Mouse (Mus musculus) myocyte (in vitro differentiated cells): ENCODE measurements around the gene Crip1. TPM values are rescaled to one million over a fixed set of nuclear protein-coding genes. Genes with fewer than 3 reads are reported as not detected.

Source experiments
- H3K27me3 ChIP-seq: one replicate; pipeline ENCODE4 v1.6.1; 2011; ENCODE audit not compliant: control insufficient read depth, insufficient read depth, insufficient read length
- H3K36me3 ChIP-seq: one replicate; pipeline ENCODE4 v1.6.1; 2011; ENCODE audit not compliant: control insufficient read depth, insufficient read depth
- H3K4me2 ChIP-seq: one replicate; pipeline ENCODE4 v1.6.1; 2011; ENCODE audit warnings: low read depth, control low read depth
- H3K4me3 ChIP-seq: one replicate; pipeline ENCODE4 v1.5.1; 2011; ENCODE audit warnings: mild to moderate bottlenecking, control low read depth, moderate library complexity
- H3K79me2 ChIP-seq: one replicate; pipeline ENCODE4 v1.6.1; 2011; ENCODE audit not compliant: control insufficient read depth, insufficient read depth
- H3ac ChIP-seq: one replicate; pipeline ENCODE4 v1.6.1; 2011; ENCODE audit not compliant: control insufficient read depth, insufficient read length
- CEBPB ChIP-seq: IDR thresholded peaks from 2 replicates; pipeline ENCODE4 v1.6.1; 2011; ENCODE audit warnings: mild to moderate bottlenecking, moderate library complexity; ENCODE audit not compliant: poor library complexity, insufficient read depth, severe bottlenecking
- E2F4 ChIP-seq: IDR thresholded peaks from one replicate; pipeline ENCODE4 v1.6.1; 2011; ENCODE audit warnings: mild to moderate bottlenecking, control low read depth, moderate library complexity; ENCODE audit not compliant: insufficient read depth
- MAX ChIP-seq: IDR thresholded peaks from one replicate; pipeline ENCODE4 v1.6.1; 2011; ENCODE audit warnings: low read depth, mild to moderate bottlenecking, control low read depth
- MYOD1 ChIP-seq, 3 experiments: IDR thresholded peaks; one replicate each; pipeline ENCODE4 v1.6.1; 2011; ENCODE audit warnings: control low read depth in 2 of 3, low read depth in 2 of 3, mild to moderate bottlenecking in 2 of 3, moderate library complexity in 1 of 3; ENCODE audit not compliant: insufficient read length in 2 of 3, control insufficient read depth in 1 of 3
- MYOG ChIP-seq, 3 experiments: IDR thresholded peaks; one replicate each; pipeline ENCODE4 v1.6.1; 2011; ENCODE audit warnings: control low read depth in 2 of 3, low read depth in 2 of 3, mild to moderate bottlenecking in 2 of 3; ENCODE audit not compliant: insufficient read length in 2 of 3, control insufficient read depth in 1 of 3, insufficient read depth in 1 of 3
- POLR2A ChIP-seq: IDR thresholded peaks from one replicate; pipeline ENCODE4 v1.6.1; 2011; ENCODE audit warnings: low read depth, mild to moderate bottlenecking, control low read depth, moderate library complexity; ENCODE audit not compliant: insufficient read length
- POLR2AphosphoS2 ChIP-seq: IDR thresholded peaks from one replicate; pipeline ENCODE4 v1.6.1; 2011; ENCODE audit warnings: low read depth, control low read depth; ENCODE audit not compliant: insufficient read length
- REST ChIP-seq: IDR thresholded peaks from one replicate; pipeline ENCODE4 v1.6.1; 2011; ENCODE audit warnings: mild to moderate bottlenecking, control low read depth, moderate library complexity; ENCODE audit not compliant: insufficient read depth, insufficient read length
- SRF ChIP-seq: IDR thresholded peaks from one replicate; pipeline ENCODE4 v1.6.1; 2011; ENCODE audit warnings: low read depth; ENCODE audit not compliant: control insufficient read depth, insufficient read length
- TCF12 ChIP-seq: IDR thresholded peaks from one replicate; pipeline ENCODE4 v1.6.1; 2011; ENCODE audit warnings: mild to moderate bottlenecking, control low read depth; ENCODE audit not compliant: poor library complexity, insufficient read depth, severe bottlenecking
- TCF3 ChIP-seq: IDR thresholded peaks from one replicate; pipeline ENCODE4 v1.6.1; 2011; ENCODE audit warnings: low read depth, control low read depth; ENCODE audit not compliant: insufficient read length
- USF1 ChIP-seq: IDR thresholded peaks from one replicate; pipeline ENCODE4 v1.6.1; 2011; ENCODE audit warnings: low read depth, mild to moderate bottlenecking, control low read depth, moderate library complexity
- polyA plus RNA-seq: library from polyadenylated mRNA; unstranded; fragments of >200 nt; fragmentation: generic; extraction: Trizol; gene quantifications from one replicate; pipeline ENCODE4 v1.2.1, GENCODE M21; 2012; ENCODE audit warnings: missing spikeins

Crip1 gene
- polyA plus RNA-seq, 1 experiment: 1,677 TPM

- Histone ChIP-seq H3K27me3 (no peaks in the 10 kb centered on the region), H3K36me3 (no peaks in the 10 kb centered on the region), H3K79me2 (peaks cover 10% of the 10 kb centered on the region), H3K4me3 (peak overlapping the region; percentile 30), H3K4me2 (peak overlapping the region; percentile 97), H3ac (no peak overlapping the region)
- TF ChIP-seq E2F4 (no peak), REST (no peak), MAX (no peak), USF1 (no peak), TCF3 (no peak), MYOD1 (IDR thresholded peaks at IDR 0.05; ENCODE audit: control insufficient read depth in 1 of 3, insufficient read length in 2 of 3, low read depth in 2 of 3) (peak in 1 of 3 experiments; percentile 22), CEBPB (no peak), MYOG (IDR thresholded peaks at IDR 0.05; ENCODE audit: control insufficient read depth in 1 of 3, insufficient read depth in 1 of 3, insufficient read length in 2 of 3, low read depth in 2 of 3) (peak in 1 of 3 experiments; percentile 7)
Observed at GRCm38 (mm10) chr12:113157002-113157401, 10.9 kb downstream of the Crip1 start.

- Histone ChIP-seq H3K36me3 (no peaks in the 10 kb centered on the region), H3K4me3 (peak overlapping the region; percentile 30), H3K4me2 (no peak overlapping the region), H3K27me3 (no peaks in the 10 kb centered on the region), H3ac (no peak overlapping the region), H3K79me2 (peaks cover 5% of the 10 kb centered on the region)
- no peak for TF ChIP-seq TCF12
- TF ChIP-seq MYOG (IDR thresholded peaks at IDR 0.05; ENCODE audit: control insufficient read depth in 1 of 3, insufficient read depth in 1 of 3, insufficient read length in 2 of 3, low read depth in 2 of 3): no peak
- TF ChIP-seq CEBPB: no peak
- no peak for TF ChIP-seq TCF3
- TF ChIP-seq MAX: no peak
Observed at GRCm38 (mm10) chr12:113157521-113157920, 11.4 kb downstream of the Crip1 start.

DNA sequence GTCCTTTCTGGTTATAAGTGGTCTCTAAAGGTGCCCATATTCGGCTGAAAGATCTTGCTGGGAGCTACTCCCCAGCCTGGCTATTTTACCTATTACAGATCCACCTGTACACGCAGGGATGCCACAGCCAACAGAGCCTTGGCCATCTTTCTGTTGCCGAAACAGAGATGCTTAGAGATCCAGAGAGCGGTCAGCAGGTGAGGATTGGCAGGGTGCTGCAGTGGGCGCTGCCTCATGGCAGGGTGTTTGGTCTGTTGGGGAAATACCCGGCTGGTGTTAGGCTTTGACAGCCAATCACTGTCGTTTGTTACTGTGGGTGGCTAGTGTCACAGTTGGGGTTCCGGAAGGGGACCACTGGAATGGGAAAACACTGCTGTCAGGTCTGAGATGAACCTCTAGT, 11.9 kb downstream of the Crip1 start:
- Histone ChIP-seq H3K4me2 (no peak overlapping the region), H3K36me3 (no peaks in the 10 kb centered on the region), H3ac (no peak overlapping the region), H3K27me3 (no peaks in the 10 kb centered on the region), H3K79me2 (peaks cover under 1% of the 10 kb centered on the region), H3K4me3 (no peak overlapping the region)
- TF ChIP-seq SRF: no peak
- no peak for TF ChIP-seq CEBPB
- TF ChIP-seq TCF3: no peak

DNA sequence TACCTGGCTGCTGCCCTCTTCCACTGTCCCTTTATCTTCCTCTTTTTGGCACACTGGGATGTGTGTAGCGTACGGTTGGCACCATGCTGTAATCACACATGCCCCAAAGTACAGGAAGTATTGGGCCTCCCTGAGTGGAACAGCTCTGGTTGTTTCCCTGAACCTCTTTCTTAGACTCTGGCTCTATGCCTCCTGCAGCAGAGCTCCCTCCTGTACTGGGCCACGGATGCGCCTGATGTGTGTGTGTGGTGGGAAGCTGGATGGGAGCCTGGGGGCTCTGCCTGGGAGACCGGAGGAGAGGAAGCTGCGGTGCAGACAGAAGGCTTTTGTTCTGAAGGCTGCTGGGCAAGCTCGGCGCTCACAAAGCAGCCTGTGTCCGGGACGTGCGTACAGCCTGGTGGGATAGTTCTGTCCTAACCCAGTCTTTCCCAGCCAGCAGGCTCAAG, 17.5 kb downstream of the Crip1 start:
- no peaks in the 10 kb centered on the region for H3K27me3 ChIP-seq
- H3ac ChIP-seq: no peak overlapping the region
- H3K4me3 ChIP-seq: no peak overlapping the region
- no peaks in the 10 kb centered on the region for H3K79me2 ChIP-seq
- H3K36me3 ChIP-seq: no peaks in the 10 kb centered on the region
- no peak overlapping the region for H3K4me2 ChIP-seq
- TF ChIP-seq MYOD1 (IDR thresholded peaks at IDR 0.05; ENCODE audit: control insufficient read depth in 1 of 3, insufficient read length in 2 of 3, low read depth in 2 of 3): no peak
- no peak for TF ChIP-seq USF1
- TF ChIP-seq POLR2AphosphoS2: no peak
- TF ChIP-seq REST: no peak
- TF ChIP-seq TCF3: no peak
- no peak for TF ChIP-seq MAX
- no peak for TF ChIP-seq E2F4
- no peak for TF ChIP-seq POLR2A
- no peak for TF ChIP-seq MYOG (IDR thresholded peaks at IDR 0.05; ENCODE audit: control insufficient read depth in 1 of 3, insufficient read depth in 1 of 3, insufficient read length in 2 of 3, low read depth in 2 of 3)
- TF ChIP-seq SRF: no peak
- TF ChIP-seq CEBPB: no peak
- TF ChIP-seq TCF12: no peak

DNA sequence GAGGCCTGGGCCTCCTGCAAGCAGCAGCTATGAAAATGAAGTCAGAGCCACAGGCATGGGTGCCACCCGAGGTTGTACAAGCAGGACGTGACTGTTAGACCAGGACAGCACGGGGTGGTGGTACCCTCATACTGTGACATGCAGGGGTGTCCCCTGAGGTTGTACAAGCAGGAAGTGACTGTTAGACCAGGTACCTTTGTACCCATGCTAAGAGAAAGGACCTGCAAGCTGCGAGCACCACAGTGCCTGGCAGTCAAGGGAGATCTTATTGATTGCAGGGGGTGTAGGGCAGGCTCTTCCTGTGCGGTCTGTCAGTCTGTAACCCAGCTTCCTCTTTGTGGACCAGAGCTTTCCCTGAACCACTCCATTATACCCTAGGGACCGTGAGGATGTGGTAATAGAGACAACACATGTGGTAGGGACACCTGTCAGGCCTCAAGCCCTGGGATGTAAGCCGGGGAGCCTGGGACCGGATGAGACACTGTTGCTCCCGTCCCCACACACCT, 22.0 kb downstream of the Crip1 start:
- H3K36me3 ChIP-seq: no peaks in the 10 kb centered on the region
- no peaks in the 10 kb centered on the region for H3K27me3 ChIP-seq
- no peaks in the 10 kb centered on the region for H3K79me2 ChIP-seq
- H3K4me3 ChIP-seq: no peak overlapping the region
- no peak overlapping the region for H3K4me2 ChIP-seq
- TF ChIP-seq SRF: no peak
- no peak for TF ChIP-seq TCF12
- no peak for TF ChIP-seq POLR2A
- TF ChIP-seq MYOD1 (IDR thresholded peaks at IDR 0.05; ENCODE audit: control insufficient read depth in 1 of 3, insufficient read length in 2 of 3, low read depth in 2 of 3): no peak
- TF ChIP-seq MAX: no peak
- TF ChIP-seq POLR2AphosphoS2: no peak
- TF ChIP-seq TCF3: no peak
- no peak for TF ChIP-seq MYOG (IDR thresholded peaks at IDR 0.05; ENCODE audit: control insufficient read depth in 1 of 3, insufficient read depth in 1 of 3, insufficient read length in 2 of 3, low read depth in 2 of 3)
- TF ChIP-seq REST: no peak
- no peak for TF ChIP-seq CEBPB
- no peak for TF ChIP-seq E2F4
- TF ChIP-seq USF1: no peak
- H3ac ChIP-seq: no peak overlapping the region
